Mouse (Mus musculus) small intestine, adult 2 months (tissue): ENCODE data around the gene Zfhx3.

Source experiments
- CTCF ChIP-seq: fragments of 200-500 bp; IDR thresholded peaks from 2 replicates; pipeline ENCODE4 v1.5.1; 2012; ENCODE audit warnings: low read depth, mild to moderate bottlenecking, control low read depth, inconsistent platforms, low read length, moderate library complexity, mixed read lengths; ENCODE audit not compliant: insufficient replicate concordance, insufficient read length; ENCODE audit errors: extremely low read depth
- POLR2A ChIP-seq: fragments of 200-500 bp; IDR thresholded peaks from 2 replicates; pipeline ENCODE4 v1.6.1; 2012; ENCODE audit warnings: low read depth, mild to moderate bottlenecking, control low read depth, inconsistent platforms, low read length, moderate library complexity

DNA sequence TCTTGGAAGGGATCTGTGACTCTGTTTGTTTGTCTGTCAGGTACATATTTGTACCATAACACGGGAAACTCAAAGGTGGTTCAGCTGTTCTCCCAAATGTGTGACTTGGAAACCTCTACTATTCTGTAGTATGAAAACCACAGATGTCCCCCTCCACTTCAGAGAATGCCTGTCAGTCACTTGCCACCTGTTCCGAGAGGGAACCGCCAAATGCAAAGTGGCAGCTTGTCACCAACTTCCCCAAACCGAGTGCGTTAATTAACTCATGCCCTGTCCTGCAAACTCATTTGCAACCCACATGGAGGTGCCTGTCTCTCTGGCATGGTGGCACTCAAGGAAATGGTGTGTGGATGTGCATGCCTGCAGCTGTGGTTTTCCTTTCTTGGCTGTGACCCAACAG, 343.7 kb downstream of the Zfhx3 start:
- no peak for TF ChIP-seq CTCF
- TF ChIP-seq POLR2A = no peak
